Mouse (Mus musculus) R1 (cell line): ENCODE measurements around the gene Ace.
"Not testable (repeated sequence)": the region's sequence is repeated elsewhere in the genome, so short reads cannot be mapped to it uniquely, and the experiment has no call there.

Experiments
- DNase-seq: peaks from one replicate; pipeline ENCODE4 v3.0.0-alpha.2; 2018; ENCODE audit warnings: low read depth, low spot score

Ace gene

DNA sequence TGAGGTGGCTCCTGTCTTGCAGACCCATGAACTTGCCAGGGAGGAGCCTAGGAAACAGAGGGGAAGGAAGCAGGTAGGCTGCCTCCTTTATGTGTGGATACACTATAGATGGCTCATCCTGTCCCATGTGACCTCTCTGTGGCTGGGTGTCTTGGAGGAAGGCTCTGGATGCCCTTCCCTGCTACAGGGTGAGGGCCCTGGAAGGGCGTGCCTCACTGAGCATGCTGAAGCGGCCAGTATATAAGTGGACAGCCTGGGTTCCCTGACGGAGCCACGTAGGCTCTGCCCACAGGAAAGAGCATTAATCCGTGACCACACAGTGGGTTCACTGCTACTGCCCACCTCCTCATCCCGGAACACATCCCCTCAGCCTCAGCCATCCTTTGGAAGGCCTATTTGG lies 21.7 kb downstream of the Ace start:
- no peak for DNase-seq

DNA sequence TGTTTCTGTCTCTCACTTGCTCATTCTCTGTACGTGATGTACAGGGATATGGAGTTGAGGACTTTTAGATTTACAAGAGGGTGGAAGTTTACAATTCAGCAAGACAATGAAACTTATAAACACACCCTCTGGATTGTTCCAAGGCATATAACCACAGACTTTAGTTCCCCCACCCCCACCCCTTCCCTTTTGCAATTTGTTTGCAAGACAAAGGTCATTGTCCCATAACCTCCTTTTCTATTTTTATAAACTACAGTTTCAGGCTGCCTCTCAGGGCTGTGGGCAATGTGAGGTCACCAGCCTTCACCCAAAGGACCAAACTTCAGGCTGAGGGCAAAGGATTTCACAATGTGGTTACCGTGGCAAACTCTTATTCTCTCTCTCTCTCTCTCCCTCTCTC lies 22.5 kb downstream of the Ace start:
- no peak for DNase-seq

- DNase-seq, result no peak
Observed at GRCm38 (mm10) chr11:105994375-105994774, 26.6 kb downstream of the Ace start, which contains the start of gene Ace3. Gene Ace3, plus strand, starts transcription at chr11:105994675.

DNA sequence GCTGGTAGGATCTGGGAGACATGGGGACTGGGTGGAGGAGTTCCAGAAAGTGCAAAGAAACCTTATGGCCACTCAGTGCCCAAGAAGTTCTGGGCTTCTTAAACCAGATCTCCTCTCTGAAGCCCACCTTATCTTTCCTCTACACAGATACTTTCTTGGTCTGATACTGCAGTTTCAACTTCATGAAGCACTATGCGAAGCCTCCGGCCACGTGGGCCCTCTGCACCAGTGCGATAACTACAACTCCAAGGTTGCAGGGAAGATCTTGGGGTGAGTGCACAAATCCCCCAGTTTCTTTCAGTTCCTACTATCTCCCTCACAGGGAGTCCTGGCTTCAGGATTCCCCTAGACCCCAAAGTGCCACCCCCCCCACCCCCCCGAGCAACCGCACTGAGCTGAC lies 32.3 kb downstream of the Ace start:
- no peak for DNase-seq

GRCm38 (mm10) chr11:106001718-106002117 lies 34.0 kb downstream of the Ace start:
- DNase-seq, result peak; percentile 55

DNA sequence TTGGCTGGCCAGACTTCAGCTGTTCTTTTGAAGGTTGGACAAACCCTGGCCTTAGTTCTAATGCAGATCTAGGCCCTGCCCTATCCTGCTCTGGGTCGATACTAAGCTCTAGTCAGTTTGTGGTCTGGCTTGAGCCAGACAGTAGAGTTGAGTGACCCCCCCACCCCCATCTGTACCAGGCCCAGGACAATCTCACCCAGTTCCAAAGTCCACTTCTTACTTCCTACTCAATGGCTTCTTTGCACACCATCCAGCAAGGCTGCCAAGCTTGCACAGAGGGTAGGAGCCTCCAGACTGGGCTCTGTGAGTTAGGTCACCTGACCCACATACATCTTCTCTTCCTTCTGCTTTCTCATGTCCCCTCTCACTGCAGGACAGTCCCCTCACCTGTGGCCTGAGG lies 36.8 kb downstream of the Ace start:
- DNase-seq, result no peak

GRCm38 (mm10) chr11:106005970-106006369 lies 38.2 kb downstream of the Ace start:
- DNase-seq, result no peak

DNA sequence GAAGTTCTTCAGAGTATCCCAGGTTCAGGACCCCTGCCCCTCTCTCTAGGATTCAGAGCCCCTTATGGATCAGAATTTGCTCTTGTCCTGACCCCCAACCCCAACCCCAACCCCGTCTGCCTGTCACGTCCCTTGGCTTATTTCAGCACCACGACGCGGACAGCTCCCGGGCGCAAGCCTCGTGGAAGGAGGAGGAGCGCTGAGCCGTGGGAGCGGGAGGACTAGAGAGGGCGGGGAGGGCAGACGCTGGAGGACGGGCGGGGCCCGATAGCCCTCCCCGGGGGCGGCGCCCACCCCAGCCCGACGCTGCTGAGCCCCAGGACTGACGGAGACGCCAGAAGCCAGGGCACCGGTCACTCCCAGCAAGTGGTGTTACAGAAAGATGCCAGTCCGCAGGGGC lies 40.1 kb downstream of the Ace start, which contains the start of gene Kcnh6:
Kcnh6 (plus strand) TSS at position 304 of the 400 bp plus-strand sequence.
- DNase-seq, result peak; percentile 85

- DNase-seq, result no peak
Observed at GRCm38 (mm10) chr11:106012711-106013110, 45.0 kb downstream of the Ace start.

GRCm38 (mm10) chr11:106013556-106014225 lies 45.9 kb downstream of the Ace start:
- no peak for DNase-seq

- no peak for DNase-seq
Observed at GRCm38 (mm10) chr11:106016440-106016839, 48.7 kb downstream of the Ace start.

DNA sequence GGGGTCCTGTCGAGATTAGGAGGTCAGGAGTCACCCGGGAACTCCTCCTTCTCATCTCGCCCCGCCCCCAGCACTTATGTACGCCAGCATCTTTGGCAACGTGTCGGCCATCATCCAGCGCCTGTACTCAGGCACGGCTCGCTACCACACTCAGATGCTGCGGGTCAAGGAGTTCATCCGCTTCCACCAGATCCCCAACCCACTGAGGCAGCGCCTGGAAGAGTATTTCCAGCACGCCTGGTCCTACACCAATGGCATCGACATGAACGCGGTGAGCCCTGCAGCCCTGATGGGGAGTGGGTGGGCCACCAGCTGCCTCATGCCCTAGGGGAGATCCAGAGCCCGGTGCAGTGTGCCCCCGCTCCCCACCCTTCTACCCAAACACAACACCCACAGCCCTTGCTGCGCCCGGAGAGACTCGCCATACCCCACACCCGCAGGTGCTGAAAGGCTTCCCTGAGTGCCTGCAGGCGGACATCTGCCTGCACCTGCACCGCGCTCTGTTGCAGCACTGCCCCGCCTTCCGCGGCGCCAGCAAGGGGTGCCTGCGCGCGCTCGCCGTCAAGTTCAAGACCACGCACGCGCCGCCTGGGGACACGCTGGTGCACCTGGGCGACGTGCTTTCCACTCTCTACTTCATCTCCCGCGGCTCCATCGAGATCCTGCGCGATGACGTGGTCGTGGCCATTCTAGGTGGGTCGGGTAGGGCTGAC lies 52.5 kb downstream of the Ace start:
- DNase-seq, result peak; percentile 90

GRCm38 (mm10) chr11:106025774-106026173 lies 58.0 kb downstream of the Ace start:
- DNase-seq, result no peak

GRCm38 (mm10) chr11:106026465-106027151 lies 58.9 kb downstream of the Ace start:
- peak; percentile 54 for DNase-seq

DNA sequence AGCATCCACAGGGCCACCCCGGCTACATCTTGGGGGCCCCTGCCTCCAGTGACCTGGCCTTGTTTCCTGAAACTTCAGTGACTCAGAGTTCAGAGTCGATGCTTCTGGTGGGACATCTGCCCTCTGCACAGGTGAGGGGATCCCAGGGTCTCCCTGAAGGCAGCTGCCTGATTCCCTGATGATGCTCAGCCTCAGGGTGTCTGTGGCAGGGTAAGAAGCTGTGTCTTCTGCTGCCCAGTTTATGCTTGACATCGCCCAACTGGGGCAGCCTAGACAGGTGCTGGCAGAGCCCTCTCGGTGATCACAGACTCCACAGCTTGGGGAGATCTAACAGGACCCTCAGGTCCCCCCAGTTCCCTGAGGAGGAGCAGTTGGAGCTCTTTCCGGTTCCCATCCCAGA lies 59.9 kb downstream of the Ace start:
- DNase-seq, result no peak

- DNase-seq, result not testable (repeated sequence)
Observed at GRCm38 (mm10) chr11:106032074-106032473, 64.3 kb downstream of the Ace start.

GRCm38 (mm10) chr11:106033491-106033919 lies 65.8 kb downstream of the Ace start:
- DNase-seq, result no peak

DNA sequence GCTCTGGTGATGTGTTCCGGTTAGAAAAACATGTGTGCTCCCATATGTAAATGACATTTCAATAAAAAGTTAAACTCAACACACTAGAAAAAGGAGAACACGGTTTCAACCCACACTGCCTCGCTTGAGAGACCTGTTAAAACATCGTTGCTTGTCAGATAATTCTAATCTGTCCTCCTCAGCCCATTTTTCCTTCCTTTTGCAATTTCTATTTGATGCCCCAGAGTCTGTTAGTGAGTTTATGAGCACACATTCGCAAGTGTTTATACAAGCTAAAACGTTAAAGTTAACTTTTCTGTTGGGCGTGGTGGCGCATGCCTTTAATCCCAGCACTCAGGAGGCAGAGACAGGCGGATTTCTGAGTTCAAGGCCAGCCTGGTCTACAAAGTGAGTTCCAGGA lies 67.2 kb downstream of the Ace start:
- DNase-seq, result no peak

GRCm38 (mm10) chr11:106036548-106037417 lies 69.0 kb downstream of the Ace start, which contains the start of gene Dcaf7:
Gene Dcaf7, plus strand, starts transcription at chr11:106036872.
- DNase-seq, result peak; percentile 99

DNA sequence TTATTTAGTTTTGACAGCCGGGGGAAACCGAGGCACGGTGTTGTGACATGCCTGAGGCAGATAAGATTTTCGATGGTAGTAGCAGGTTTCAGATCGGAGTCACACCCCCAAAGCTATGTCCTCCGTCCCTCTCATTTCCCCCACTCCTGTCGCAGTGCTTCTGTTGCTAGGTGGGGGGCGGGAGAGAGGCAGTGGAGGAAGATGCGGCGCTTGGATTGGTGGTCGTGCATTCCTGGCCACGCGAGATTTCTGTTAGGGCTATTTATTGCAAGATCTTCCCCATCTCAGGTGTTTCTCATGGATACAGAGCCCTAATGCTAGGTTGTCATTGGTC lies 69.6 kb downstream of the Ace start:
- peak; percentile 92 for DNase-seq
